Mouse (Mus musculus) common myeloid progenitor, adult 5-6 weeks (primary cell): ENCODE data around the gene Tcte3. TPM values are rescaled to one million over a fixed set of nuclear protein-coding genes. Genes with fewer than 3 reads are reported as not detected.
"Not testable (repeated sequence)": the region's sequence is repeated elsewhere in the genome, so short reads cannot be mapped to it uniquely, and the experiment has no call there.

ENCODE experiments used
- ATAC-seq: replicated peaks from 2 replicates; pipeline ENCODE4 v1.8.0; 2016; ENCODE audit warnings: low read depth, mild to moderate bottlenecking, moderate TSS enrichment, inconsistent platforms; ENCODE audit not compliant: poor library complexity, severe bottlenecking
- total RNA-seq: library from RNA; stranded (forward); fragments of 200-1000, 187-1606 nt; gene quantifications from 2 replicates; pipeline ENCODE4 v1.2.3, GENCODE M21; 2017

Tcte3 gene
- total RNA-seq, 1 experiment from 2014 or later = 1.4 TPM

DNA sequence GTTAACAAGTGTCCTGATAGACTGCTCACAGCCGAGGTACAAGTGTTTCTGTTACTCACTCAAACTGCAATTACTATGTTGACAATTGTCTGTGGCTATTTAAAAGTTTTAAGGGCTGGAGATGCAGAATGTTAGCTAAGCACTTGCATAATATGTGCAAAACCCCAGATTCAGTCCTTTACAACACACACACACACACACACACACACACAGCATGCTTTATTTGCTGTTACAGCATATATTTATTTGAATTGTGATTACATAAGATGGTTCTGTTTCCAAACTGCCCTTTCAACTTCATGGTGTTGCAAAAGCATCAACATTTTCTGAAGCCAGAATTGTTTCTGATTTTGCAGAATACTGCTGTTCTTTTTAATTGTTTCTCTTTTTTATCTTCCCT, 9.1 kb upstream of the Tcte3 start:
- not testable (repeated sequence) for ATAC-seq

DNA sequence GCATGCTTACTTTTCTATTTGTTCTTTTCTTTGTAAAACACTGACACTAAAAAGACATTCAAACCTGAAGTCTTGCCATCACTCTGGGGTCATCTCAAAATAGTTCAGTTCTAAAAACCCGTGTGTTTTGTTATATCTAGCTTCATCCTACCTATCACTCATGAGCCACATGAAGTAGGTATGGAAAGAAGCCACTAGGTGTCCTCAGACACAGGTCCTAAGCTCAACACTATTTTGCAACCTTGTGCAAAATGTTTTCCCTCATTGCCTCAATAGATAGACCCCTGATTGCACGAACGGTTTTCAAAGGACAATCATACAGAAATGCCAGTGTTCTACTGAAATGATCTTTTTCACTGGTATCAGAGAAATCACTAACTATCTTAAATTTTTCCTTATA, 833 bp downstream of the Tcte3 start:
- ATAC-seq = peak; percentile 74

DNA sequence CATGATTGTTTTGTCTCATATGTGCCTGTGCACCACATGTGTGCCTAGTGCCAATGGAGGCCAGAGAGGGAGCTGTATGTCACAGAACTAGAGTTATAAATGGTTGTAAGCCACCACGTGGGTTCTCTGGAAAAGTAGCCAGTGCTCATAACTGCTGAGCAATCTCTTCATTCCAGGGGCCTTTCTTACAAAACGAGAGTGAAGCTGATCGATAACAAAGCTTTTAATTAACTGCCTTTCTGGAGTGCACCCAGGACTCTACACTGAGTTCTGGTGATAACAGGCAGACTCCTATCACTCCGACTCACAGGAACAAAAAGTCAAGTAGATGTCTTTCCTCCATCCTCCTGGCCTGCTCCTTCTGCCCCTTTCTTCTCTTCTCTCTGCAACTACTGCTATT, 9.9 kb downstream of the Tcte3 start:
- peak; percentile 64 for ATAC-seq

DNA sequence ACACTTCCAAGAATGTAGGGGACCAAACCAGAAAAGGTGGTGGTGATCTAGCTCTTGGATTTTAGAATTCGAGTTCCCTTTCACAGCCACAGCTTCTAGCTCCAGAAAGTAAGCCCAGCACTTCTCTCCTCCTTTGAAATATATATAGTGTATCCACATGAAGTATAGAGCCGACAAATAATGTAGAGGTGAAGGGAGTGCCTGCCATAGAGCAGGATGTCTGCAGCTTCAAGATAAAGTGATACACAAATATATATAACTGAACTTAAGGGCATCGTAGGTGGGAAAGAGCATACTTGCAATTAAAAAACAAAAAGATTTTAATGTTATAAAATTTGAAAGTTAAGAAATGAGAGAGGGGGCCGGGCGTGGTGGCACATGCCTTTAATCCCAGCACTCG, 15.8 kb downstream of the Tcte3 start:
- not testable (repeated sequence) for ATAC-seq

DNA sequence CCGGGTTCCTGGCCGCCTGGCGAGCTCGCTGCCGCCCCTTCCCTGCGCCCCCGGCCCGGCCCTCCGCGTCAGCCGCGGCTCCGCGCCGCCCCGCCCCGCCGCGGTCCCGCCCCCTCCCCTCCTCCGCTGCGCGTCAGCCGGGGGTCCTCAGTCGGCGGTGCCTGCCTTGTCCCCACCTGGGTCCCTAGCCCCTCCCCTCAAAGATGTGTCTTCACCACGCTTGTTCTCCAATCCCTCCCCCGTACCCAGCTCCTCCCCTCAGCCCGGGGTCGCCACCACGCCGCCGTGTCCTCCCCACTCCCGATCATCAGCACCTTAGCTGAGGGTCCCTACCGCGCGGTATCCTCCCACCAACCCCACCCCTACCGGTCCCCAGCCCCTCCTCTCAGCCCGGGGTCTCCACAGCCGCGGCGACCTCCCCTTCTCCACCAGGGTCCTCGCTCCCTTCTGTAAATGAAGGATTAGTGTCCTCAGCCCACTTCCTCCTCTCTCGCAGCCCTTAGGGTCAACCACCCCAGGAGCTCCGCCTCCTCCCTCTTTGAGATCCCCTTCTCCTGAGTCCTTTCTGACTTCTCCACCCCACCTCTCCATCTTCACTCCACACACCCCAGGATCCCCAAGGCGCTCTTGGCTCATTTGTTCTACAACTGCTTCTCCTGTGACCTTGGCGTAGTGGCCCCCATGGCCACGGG, 16.6 kb downstream of the Tcte3 start:
- ATAC-seq = peak; percentile 64

DNA sequence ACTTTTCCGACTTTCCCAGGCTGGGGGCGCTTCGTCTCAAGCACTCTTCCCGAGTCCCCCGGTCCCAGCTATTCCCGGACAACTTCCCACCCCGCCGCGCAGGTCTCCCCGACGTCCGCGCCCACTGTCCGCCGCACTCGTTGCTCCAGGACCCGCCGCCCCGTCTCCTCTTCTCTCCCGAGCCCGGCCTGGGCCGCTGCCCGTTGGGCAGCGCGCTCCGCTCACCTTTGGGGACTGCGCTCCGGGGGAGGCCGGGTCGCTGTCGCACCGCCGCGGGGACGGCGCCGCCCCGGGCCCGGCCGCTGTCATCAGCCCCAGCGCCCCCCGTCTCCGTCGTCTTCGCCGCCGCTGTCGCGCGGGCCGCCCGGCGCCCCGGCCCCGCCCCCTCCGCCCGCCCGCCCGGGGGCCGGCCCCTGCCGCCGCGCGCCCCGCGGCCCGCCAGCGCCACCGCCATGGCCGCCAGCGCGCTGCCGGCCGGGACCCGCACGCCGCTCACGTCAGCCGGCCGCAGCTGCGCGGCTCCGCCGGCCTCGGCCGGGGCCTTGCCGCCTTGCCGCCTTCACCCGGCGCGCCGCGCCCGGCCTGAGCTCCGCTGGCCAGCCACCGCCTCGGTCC, 17.3 kb downstream of the Tcte3 start:
- not testable (repeated sequence) for ATAC-seq

DNA sequence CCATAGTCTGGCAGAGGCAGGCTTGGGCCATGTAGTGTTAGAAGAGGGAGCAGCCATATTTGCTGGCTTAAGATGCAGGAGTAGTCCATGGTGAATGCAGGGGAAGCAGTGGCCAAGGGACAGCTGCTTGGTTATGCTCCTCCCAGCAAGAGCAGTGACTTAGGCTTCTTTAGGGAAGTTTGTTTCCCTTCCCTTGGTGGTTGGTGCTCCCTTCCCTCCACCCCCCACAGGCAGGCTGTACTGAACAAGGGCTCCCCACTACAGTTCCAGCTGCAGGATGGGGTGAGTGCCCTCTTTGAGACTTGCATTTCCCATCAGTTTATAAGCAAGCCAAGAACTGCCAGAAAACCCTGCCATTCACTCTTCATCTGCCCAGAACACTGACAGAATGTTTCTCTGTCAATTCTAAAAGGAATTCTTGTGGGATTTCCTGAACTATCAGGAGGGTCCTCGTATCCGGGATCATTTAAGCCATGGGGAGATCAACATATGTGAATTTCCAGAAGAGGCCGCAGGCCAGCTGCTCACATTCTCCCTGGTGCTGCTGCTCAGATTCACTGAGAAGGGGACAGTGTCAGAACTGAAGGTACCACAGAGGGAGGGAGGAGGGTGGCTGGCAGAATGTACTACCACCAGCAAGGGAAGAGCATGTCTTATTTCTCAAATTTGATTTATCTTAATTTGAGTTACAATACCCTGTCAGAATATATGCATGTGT, 19.6 kb downstream of the Tcte3 start:
- peak; percentile 49 for ATAC-seq

DNA sequence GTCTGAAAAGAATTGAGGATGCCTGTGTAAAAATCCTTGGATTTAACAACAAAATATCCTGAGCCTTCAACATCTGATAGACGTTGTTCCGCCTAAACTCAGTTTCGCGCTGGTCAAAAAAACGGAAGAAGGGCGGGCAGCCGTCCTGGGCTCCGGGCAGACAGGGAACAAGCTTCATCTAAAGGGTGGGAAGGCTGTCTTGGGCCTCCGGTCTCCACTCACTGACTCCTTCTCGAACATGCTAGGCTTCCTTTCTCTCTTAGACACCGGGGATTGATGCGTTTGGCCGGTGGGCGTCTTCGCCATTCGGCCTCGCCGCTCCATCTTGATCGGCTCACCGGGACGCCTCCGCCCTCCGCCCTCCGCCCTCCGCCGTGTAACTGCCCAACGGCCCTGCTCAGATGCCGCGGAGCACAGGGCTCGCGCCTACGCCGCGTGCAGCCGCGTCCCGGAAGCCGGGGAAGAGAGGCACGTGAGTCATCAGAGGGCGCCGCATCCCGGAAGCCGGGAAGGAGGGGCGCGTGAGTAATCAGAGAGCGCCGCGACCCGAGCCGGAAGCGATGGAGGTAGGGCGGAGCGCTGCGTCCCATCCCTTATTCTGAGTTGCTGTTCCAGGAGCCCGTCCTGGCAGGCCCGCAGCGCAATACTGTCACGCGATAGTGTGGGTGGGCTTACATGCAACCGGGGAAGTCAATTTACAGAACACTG, 31.4 kb downstream of the Tcte3 start, which contains the start of gene Gm3435:
Gm3435 (plus strand) TSS at position 471 of the 708 bp plus-strand sequence.
- peak; percentile 93 for ATAC-seq

DNA sequence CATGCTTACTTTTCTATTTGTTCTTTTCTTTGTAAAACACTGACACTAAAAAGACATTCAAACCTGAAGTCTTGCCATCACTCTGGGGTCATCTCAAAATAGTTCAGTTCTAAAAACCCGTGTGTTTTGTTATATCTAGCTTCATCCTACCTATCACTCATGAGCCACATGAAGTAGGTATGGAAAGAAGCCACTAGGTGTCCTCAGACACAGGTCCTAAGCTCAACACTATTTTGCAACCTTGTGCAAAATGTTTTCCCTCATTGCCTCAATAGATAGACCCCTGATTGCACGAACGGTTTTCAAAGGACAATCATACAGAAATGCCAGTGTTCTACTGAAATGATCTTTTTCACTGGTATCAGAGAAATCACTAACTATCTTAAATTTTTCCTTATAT, 32.2 kb downstream of the Tcte3 start:
- peak; percentile 74 for ATAC-seq

DNA sequence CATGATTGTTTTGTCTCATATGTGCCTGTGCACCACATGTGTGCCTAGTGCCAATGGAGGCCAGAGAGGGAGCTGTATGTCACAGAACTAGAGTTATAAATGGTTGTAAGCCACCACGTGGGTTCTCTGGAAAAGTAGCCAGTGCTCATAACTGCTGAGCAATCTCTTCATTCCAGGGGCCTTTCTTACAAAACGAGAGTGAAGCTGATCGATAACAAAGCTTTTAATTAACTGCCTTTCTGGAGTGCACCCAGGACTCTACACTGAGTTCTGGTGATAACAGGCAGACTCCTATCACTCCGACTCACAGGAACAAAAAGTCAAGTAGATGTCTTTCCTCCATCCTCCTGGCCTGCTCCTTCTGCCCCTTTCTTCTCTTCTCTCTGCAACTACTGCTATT, 41.2 kb downstream of the Tcte3 start:
- peak; percentile 61 for ATAC-seq

DNA sequence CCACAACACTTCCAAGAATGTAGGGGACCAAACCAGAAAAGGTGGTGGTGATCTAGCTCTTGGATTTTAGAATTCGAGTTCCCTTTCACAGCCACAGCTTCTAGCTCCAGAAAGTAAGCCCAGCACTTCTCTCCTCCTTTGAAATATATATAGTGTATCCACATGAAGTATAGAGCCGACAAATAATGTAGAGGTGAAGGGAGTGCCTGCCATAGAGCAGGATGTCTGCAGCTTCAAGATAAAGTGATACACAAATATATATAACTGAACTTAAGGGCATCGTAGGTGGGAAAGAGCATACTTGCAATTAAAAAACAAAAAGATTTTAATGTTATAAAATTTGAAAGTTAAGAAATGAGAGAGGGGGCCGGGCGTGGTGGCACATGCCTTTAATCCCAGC, 47.1 kb downstream of the Tcte3 start:
- ATAC-seq = not testable (repeated sequence)

DNA sequence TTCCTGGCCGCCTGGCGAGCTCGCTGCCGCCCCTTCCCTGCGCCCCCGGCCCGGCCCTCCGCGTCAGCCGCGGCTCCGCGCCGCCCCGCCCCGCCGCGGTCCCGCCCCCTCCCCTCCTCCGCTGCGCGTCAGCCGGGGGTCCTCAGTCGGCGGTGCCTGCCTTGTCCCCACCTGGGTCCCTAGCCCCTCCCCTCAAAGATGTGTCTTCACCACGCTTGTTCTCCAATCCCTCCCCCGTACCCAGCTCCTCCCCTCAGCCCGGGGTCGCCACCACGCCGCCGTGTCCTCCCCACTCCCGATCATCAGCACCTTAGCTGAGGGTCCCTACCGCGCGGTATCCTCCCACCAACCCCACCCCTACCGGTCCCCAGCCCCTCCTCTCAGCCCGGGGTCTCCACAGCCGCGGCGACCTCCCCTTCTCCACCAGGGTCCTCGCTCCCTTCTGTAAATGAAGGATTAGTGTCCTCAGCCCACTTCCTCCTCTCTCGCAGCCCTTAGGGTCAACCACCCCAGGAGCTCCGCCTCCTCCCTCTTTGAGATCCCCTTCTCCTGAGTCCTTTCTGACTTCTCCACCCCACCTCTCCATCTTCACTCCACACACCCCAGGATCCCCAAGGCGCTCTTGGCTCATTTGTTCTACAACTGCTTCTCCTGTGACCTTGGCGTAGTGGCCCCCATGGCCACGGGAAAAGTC, 48.0 kb downstream of the Tcte3 start:
- ATAC-seq = peak; percentile 66

DNA sequence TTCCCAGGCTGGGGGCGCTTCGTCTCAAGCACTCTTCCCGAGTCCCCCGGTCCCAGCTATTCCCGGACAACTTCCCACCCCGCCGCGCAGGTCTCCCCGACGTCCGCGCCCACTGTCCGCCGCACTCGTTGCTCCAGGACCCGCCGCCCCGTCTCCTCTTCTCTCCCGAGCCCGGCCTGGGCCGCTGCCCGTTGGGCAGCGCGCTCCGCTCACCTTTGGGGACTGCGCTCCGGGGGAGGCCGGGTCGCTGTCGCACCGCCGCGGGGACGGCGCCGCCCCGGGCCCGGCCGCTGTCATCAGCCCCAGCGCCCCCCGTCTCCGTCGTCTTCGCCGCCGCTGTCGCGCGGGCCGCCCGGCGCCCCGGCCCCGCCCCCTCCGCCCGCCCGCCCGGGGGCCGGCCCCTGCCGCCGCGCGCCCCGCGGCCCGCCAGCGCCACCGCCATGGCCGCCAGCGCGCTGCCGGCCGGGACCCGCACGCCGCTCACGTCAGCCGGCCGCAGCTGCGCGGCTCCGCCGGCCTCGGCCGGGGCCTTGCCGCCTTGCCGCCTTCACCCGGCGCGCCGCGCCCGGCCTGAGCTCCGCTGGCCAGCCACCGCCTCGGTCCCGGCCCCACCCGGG, 48.7 kb downstream of the Tcte3 start:
- ATAC-seq = 0 out of 2 replicates have a peak, but pooled peaks have one; percentile 2

DNA sequence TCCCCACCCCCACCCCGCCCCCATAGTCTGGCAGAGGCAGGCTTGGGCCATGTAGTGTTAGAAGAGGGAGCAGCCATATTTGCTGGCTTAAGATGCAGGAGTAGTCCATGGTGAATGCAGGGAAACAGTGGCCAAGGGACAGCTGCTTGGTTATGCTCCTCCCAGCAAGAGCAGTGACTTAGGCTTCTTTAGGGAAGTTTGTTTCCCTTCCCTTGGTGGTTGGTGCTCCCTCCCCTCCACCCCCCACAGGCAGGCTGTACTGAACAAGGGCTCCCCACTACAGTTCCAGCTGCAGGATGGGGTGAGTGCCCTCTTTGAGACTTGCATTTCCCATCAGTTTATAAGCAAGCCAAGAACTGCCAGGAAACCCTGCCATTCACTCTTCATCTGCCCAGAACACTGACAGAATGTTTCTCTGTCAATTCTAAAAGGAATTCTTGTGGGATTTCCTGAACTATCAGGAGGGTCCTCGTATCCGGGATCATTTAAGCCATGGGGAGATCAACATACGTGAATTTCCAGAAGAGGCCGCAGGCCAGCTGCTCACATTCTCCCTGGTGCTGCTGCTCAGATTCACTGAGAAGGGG, 51.1 kb downstream of the Tcte3 start:
- ATAC-seq = peak; percentile 53

DNA sequence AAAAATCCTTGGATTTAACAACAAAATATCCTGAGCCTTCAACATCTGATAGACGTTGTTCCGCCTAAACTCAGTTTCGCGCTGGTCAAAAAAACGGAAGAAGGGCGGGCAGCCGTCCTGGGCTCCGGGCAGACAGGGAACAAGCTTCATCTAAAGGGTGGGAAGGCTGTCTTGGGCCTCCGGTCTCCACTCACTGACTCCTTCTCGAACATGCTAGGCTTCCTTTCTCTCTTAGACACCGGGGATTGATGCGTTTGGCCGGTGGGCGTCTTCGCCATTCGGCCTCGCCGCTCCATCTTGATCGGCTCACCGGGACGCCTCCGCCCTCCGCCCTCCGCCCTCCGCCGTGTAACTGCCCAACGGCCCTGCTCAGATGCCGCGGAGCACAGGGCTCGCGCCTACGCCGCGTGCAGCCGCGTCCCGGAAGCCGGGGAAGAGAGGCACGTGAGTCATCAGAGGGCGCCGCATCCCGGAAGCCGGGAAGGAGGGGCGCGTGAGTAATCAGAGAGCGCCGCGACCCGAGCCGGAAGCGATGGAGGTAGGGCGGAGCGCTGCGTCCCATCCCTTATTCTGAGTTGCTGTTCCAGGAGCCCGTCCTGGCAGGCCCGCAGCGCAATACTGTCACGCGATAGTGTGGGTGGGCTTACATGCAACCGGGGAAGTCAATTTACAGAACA, 62.8 kb downstream of the Tcte3 start, which contains the start of the genes 9030025P20Rik and Gm3417:
9030025P20Rik (plus strand) TSS at position 107 of the 677 bp plus-strand sequence.
Gm3417 (minus strand) TSS at position 429 of the 677 bp plus-strand sequence.
- peak; percentile 94 for ATAC-seq

DNA sequence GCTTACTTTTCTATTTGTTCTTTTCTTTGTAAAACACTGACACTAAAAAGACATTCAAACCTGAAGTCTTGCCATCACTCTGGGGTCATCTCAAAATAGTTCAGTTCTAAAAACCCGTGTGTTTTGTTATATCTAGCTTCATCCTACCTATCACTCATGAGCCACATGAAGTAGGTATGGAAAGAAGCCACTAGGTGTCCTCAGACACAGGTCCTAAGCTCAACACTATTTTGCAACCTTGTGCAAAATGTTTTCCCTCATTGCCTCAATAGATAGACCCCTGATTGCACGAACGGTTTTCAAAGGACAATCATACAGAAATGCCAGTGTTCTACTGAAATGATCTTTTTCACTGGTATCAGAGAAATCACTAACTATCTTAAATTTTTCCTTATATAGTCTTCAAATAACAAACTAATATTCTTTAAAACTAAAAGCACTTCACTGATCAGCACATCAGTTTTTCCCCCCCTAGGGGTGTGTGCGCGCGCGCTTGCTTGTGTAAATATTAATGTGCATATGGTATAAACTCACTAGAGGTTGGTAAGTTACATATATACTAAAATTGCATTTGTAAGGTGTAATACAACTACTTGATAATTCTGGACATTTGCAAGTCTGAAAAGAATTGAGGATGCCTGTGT, 63.4 kb downstream of the Tcte3 start:
- peak; percentile 76 for ATAC-seq
